Mouse (Mus musculus) kidney, postnatal 0 days (tissue): ENCODE data around the gene Hykk. TPM values are rescaled to one million over a fixed set of nuclear protein-coding genes. Genes with fewer than 3 reads are reported as not detected.
A peak's percentile ranks its signal among the peaks of the same experiment; 100 is the strongest.

Experiments used
- ATAC-seq: fragments of 200-750 bp; cut with Nextera tagmentation; replicated peaks from 2 replicates; pipeline ENCODE4 v1.8.0; 2017; ENCODE audit warnings: low read depth, moderate number of reproducible peaks, moderate TSS enrichment, moderate library complexity; ENCODE audit not compliant: low FRiP score
- DNase-seq: peaks from one replicate; pipeline ENCODE4 v3.0.0-alpha.2; 2016; ENCODE audit warnings: low spot score
- H3K27ac ChIP-seq: fragments of 300-500 bp; sonication (generic); 2 replicates; pipeline ENCODE4 v1.5.1; 2014; ENCODE audit warnings: mild to moderate bottlenecking
- H3K27me3 ChIP-seq: fragments of 300-500 bp; sonication (generic); 2 replicates; pipeline ENCODE4 v1.6.1; 2014; ENCODE audit warnings: low read length, mixed read lengths; ENCODE audit not compliant: insufficient read depth
- H3K36me3 ChIP-seq: fragments of 300-500 bp; sonication (generic); 2 replicates; pipeline ENCODE4 v1.6.1; 2014; ENCODE audit warnings: low read length, mixed read lengths; ENCODE audit not compliant: insufficient read depth
- H3K4me1 ChIP-seq: fragments of 300-500 bp; sonication (generic); replicated peaks from 2 replicates; pipeline ENCODE4 v1.6.1; 2014; ENCODE audit warnings: antibody characterized with exemption, low read length, mixed read lengths; ENCODE audit not compliant: insufficient read depth
- H3K4me2 ChIP-seq: fragments of 300-500 bp; sonication (generic); 2 replicates; pipeline ENCODE4 v1.6.1; 2014; ENCODE audit warnings: mild to moderate bottlenecking, low read length, moderate library complexity, mixed read lengths
- H3K4me3 ChIP-seq: fragments of 300-500 bp; sonication (generic); replicated peaks from 2 replicates; pipeline ENCODE4 v1.5.1; 2014; ENCODE audit warnings: low read depth, low read length
- H3K9ac ChIP-seq: fragments of 300-500 bp; sonication (generic); 2 replicates; pipeline ENCODE4 v1.6.1; 2014; ENCODE audit warnings: low read depth, low read length
- H3K9me3 ChIP-seq: fragments of 300-500 bp; sonication (generic); replicated peaks from 2 replicates; pipeline ENCODE4 v1.6.1; 2016; ENCODE audit warnings: low read length, inconsistent platforms, mixed read lengths
- CTCF ChIP-seq: IDR thresholded peaks from 2 replicates; pipeline ENCODE4 v1.5.1; 2016; ENCODE audit warnings: antibody characterized with exemption, low read depth, mild to moderate bottlenecking, moderate library complexity
- WGBS: fragments of 180-500 bp; shearing (Covaris S2); extraction: QIAGEN DNeasy Blood & Tissue Kit; methylation state at CpG from one replicate; pipeline ENCODE4 v1.1.7; 2014; 5-methylcytosine and 5-hydroxymethylcytosine counted together
- polyA plus RNA-seq: library from polyadenylated mRNA; unstranded; fragments of >200 nt; fragmentation: Nextera tagmentation; extraction: Ambion mirVana; gene quantifications from 2 replicates; pipeline ENCODE4 v1.2.1, GENCODE M21; 2015

Hykk gene
- polyA plus RNA-seq, result 15.5 and 16.3 TPM in 2 replicates

- ATAC-seq, result peak; percentile 99
- no peaks in the 10 kb centered on the region for H3K9me3 ChIP-seq
- H3K27ac ChIP-seq, result peak within 1 kb of the TSS; percentile 28; the same call in 1 of the 2 replicates
- DNase-seq, result peak; percentile 98
- peak within 1 kb of the TSS; percentile 64 for H3K4me3 ChIP-seq
- H3K4me2 ChIP-seq, result peak within 1 kb of the TSS; percentile 95
- peak within 1 kb of the TSS; percentile 79 for H3K9ac ChIP-seq
- no peaks in the 10 kb centered on the region for H3K27me3 ChIP-seq
- under 1% methylated on average over 34 of the region's 34 CpGs for WGBS
- 0 out of 2 replicates have a peak, but pooled peaks cover 7% of the 10 kb centered on the region for H3K4me1 ChIP-seq
- H3K36me3 ChIP-seq, result no peaks in the 10 kb centered on the region
- no peak for TF ChIP-seq CTCF
Observed at GRCm38 (mm10) chr9:54917010-54917677, at the start of gene Hykk. Gene Hykk (plus strand): TSS chr9:54917283.

GRCm38 (mm10) chr9:54878759-54879158 is 38.3 kb upstream of the Hykk start:
- Histone ChIP-seq H3K4me3 (no peak overlapping the region), H3K27me3 (no peaks in the 10 kb centered on the region), H3K4me2 (no peak overlapping the region), H3K4me1 (no peaks in the 10 kb centered on the region), H3K9me3 (no peaks in the 10 kb centered on the region), H3K27ac (no peak overlapping the region), H3K9ac (no peak overlapping the region), H3K36me3 (peaks cover 29% of the 10 kb centered on the region)
- TF ChIP-seq CTCF, result no peak
- DNase-seq, result no peak
- WGBS, result 92% methylated on average over 1 of the region's 1 CpGs
- ATAC-seq, result no peak

GRCm38 (mm10) chr9:54892111-54892510 is 25.0 kb upstream of the Hykk start:
- DNase-seq, result no peak
- no peak overlapping the region for H3K4me2 ChIP-seq
- no peaks in the 10 kb centered on the region for H3K4me1 ChIP-seq
- no peak for ATAC-seq
- no peaks in the 10 kb centered on the region for H3K27me3 ChIP-seq
- no peaks in the 10 kb centered on the region for H3K9me3 ChIP-seq
- H3K4me3 ChIP-seq, result no peak overlapping the region
- no peak overlapping the region for H3K9ac ChIP-seq
- WGBS, result 73% methylated on average over 4 of the region's 4 CpGs
- peaks cover 27% of the 10 kb centered on the region for H3K36me3 ChIP-seq
- H3K27ac ChIP-seq, result no peak overlapping the region
- TF ChIP-seq CTCF, result no peak

DNA sequence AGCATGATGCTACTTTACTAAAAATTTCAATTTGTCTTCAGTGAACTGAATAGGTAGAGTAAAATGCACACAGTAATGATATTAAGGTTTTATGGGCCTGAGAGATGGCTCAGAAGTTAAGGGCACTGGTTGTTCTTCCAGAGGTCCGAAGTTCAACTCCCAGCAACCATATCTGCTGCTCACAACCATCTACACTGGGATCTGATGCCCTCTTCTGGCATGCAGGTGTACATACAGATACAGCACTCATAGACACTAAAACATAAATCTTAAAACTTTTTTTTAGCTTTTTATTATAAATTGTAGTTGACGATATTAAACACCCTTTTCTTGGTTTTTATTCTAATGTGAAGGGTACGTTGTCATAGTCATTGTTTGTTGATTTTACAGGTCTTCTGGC is 20.0 kb upstream of the Hykk start:
- Histone ChIP-seq H3K4me2 (no peak overlapping the region), H3K27me3 (no peaks in the 10 kb centered on the region), H3K9ac (no peak overlapping the region), H3K9me3 (no peaks in the 10 kb centered on the region), H3K27ac (no peak overlapping the region), H3K36me3 (peaks cover 38% of the 10 kb centered on the region), H3K4me3 (no peak overlapping the region), H3K4me1 (no peaks in the 10 kb centered on the region)
- TF ChIP-seq CTCF, result peak; percentile 67
- ATAC-seq (no peak), DNase-seq (peak; percentile 34)
- 85% methylated on average over 3 of the region's 3 CpGs for WGBS

DNA sequence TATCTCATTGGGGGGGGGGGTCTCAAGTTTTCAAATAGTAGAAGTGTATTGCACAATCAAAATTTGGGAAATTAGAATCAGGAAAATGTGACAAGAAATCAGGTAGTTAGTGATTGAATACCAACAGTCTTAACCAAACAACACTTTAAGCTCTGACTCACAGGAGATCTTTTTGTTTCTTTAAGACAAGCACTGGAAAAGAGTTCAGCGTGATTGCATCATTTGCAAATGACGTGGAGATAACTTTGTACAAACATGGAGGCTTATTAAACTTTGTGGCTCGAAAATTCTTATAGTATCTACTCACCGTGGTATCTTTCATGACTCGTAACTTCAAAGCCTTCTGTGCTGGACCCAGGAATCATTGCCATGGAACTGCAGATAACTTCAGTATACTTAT is 7.6 kb upstream of the Hykk start:
- Histone ChIP-seq H3K27ac (no peak overlapping the region), H3K9me3 (no peaks in the 10 kb centered on the region), H3K4me2 (no peak overlapping the region), H3K9ac (no peak overlapping the region), H3K4me3 (no peak overlapping the region), H3K36me3 (peaks cover 21% of the 10 kb centered on the region; the same call in 1 of the 2 replicates), H3K27me3 (no peaks in the 10 kb centered on the region), H3K4me1 (no peaks in the 10 kb centered on the region)
- no peak for ATAC-seq
- TF ChIP-seq CTCF, result no peak
- 84% methylated on average over 5 of the region's 5 CpGs for WGBS
- DNase-seq, result no peak

GRCm38 (mm10) chr9:54915576-54915975 is 1.5 kb upstream of the Hykk start:
- Histone ChIP-seq H3K4me3 (no peak overlapping the region), H3K9ac (no peak overlapping the region), H3K27ac (no peak overlapping the region), H3K27me3 (no peaks in the 10 kb centered on the region), H3K36me3 (no peaks in the 10 kb centered on the region), H3K4me2 (no peak overlapping the region), H3K4me1 (0 out of 2 replicates have a peak, but pooled peaks cover 7% of the 10 kb centered on the region), H3K9me3 (no peaks in the 10 kb centered on the region)
- TF ChIP-seq CTCF, result no peak
- no peak for ATAC-seq
- WGBS, result 63% methylated on average over 7 of the region's 7 CpGs
- no peak for DNase-seq
